Mouse (Mus musculus) brain, embryonic 14.5 days (tissue): ENCODE data around the gene BC024978.

Experiments
- CTCF ChIP-seq: fragments of 200-500 bp; IDR thresholded peaks from 2 replicates; pipeline ENCODE4 v1.5.1; 2012; ENCODE audit warnings: inconsistent platforms, mild to moderate bottlenecking, moderate library complexity, borderline replicate concordance; ENCODE audit not compliant: insufficient read depth, insufficient read length; ENCODE audit errors: extremely low read depth
- POLR2A ChIP-seq: fragments of 200-500 bp; IDR thresholded peaks from 2 replicates; pipeline ENCODE4 v1.6.1; 2012; ENCODE audit warnings: mild to moderate bottlenecking, inconsistent platforms, borderline replicate concordance; ENCODE audit not compliant: poor library complexity, insufficient read depth, insufficient read length, severe bottlenecking; ENCODE audit errors: extremely low read depth

GRCm38 (mm10) chr7:27166229-27166613, 29.4 kb upstream of the BC024978 start:
- no peak; the same call in 1 of the 2 replicates for TF ChIP-seq POLR2A
- TF ChIP-seq CTCF: no peak
